Comparison of ENCODE assay signal across 21 mouse cellular contexts in the genomic region with DNA sequence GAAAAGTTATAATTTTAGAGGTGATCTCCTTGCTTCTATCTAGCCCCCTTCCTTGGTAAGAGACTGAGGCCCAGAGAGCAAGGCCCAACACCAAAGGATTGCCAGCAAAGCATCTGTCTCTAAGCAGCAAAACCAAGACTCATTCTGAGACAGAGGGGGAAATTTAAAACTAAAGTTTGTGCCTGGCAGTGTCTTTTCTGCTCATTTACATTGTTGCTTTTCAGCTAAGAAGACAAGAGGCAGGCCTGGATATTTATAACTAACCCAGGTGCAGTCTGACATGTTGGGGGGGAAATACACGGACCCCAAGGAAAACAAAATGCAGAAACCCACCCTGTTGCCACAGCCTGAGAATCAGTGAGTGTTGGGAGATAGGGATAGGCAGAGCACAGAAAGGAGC. TPM values are rescaled to one million over a fixed set of nuclear protein-coding genes. Genes with fewer than 3 reads are reported as not detected.
A peak's percentile ranks its signal among the peaks of the same experiment; 100 is the strongest.
DNase-seq lines count a peak whose midpoint lies in the region; ATAC-seq and TF ChIP-seq lines count a peak whose summit lies in the region.
"Had no signal": no experiment of that assay in that cellular context is flagged by ENCODE, and none has a peak within 500 bp of the region (broad histone marks: within the 10 kb centered on the region; RNA-seq: fewer than 3 reads in every experiment).

No protein-coding gene starts in this region.

- peak overlapping the region; percentile 6; the same call in 1 of the 2 replicates for H3K9ac ChIP-seq in CH12.LX (ENCODE audit: insufficient read depth, low read depth)
- no peak overlapping the region for H3K9ac ChIP-seq in hindbrain, embryonic 16.5 days (ENCODE audit: low read depth, low read length)

- ATAC-seq in hindbrain, embryonic 16.5 days, result no peak
- ATAC-seq: activated CD4-positive, CD25-positive, alpha-beta regulatory T cell, adult 4 months; CD4-positive, CD25-positive, alpha-beta regulatory T cell, adult 4 months; Patski had no signal

- peaks cover 25 to 62% of the 10 kb centered on the region in 2 experiments for H3K4me1 ChIP-seq in CH12.LX (ENCODE audit: control insufficient read depth in 1 of 2, insufficient read depth in 2 of 2)
- H3K4me1 ChIP-seq in hindbrain, embryonic 16.5 days (ENCODE audit: control insufficient read depth, insufficient read depth, low read depth, low read length), result peaks cover 16% of the 10 kb centered on the region

- H3K4me3 ChIP-seq in CH12.LX (replicated peaks in 1 of 3; ENCODE audit: low read depth in 2 of 3, low read length in 2 of 3, poor library complexity in 1 of 3), result no peak overlapping the region
- H3K4me3 ChIP-seq in hindbrain, embryonic 16.5 days (ENCODE audit: low read length), result no peak overlapping the region

- H3K36me3 ChIP-seq in CH12.LX (replicated peaks in 1 of 2; ENCODE audit: control insufficient read depth in 1 of 2, insufficient read depth in 1 of 2, low read length in 1 of 2), result no peaks in the 10 kb centered on the region
- no peaks in the 10 kb centered on the region for H3K36me3 ChIP-seq in hindbrain, embryonic 16.5 days (ENCODE audit: control insufficient read depth, insufficient read depth, low read length)
- H3K36me3 ChIP-seq: G1E had no signal

- TF ChIP-seq EP300 in CH12.LX (IDR thresholded peaks at IDR 0.05; ENCODE audit: low read length), result peak; percentile 78

- in situ Hi-C loops in CH12.LX (cut with MboI; ENCODE audit: low pct_ligation_motif_present, low pct_unique_long_range_greater_than_20kb, low sequenced_read_pairs), result no loop called here

- TF ChIP-seq RAD21 in CH12.LX (IDR thresholded peaks at IDR 0.05; ENCODE audit: low read depth, low read length), result no peak

- TF ChIP-seq POLR2A in CH12.LX (IDR thresholded peaks at IDR 0.05; ENCODE audit: low read depth, low read length), result no peak

- H3K27ac ChIP-seq in CH12.LX (ENCODE audit: insufficient read depth, low read depth), result peak overlapping the region; percentile 92
- H3K27ac ChIP-seq in hindbrain, embryonic 16.5 days (ENCODE audit: low read depth, low read length), result no peak overlapping the region

- peak overlapping the region; percentile 26; the same call in 1 of the 2 replicates for H3K4me2 ChIP-seq in CH12.LX (ENCODE audit: insufficient read depth, low read depth, poor library complexity, severe bottlenecking)
- no peak overlapping the region for H3K4me2 ChIP-seq in hindbrain, embryonic 16.5 days (ENCODE audit: low read length)

- dilution Hi-C loops in CH12.LX (cut with MboI; ENCODE audit: extremely low pct_ligation_motif_present, extremely low pct_unique_long_range_greater_than_20kb, low sequenced_read_pairs), result no loop called here

- peaks cover 11% of the 10 kb centered on the region for H3K9me3 ChIP-seq in CH12.LX (replicated peaks; ENCODE audit: low read length)
- no peaks in the 10 kb centered on the region for H3K9me3 ChIP-seq in hindbrain, embryonic 16.5 days (ENCODE audit: control insufficient read depth, low read length)

- DNase-seq in A20 (ENCODE audit: low read depth, low spot score), result peak; percentile 87
- DNase-seq in CH12.LX (ENCODE audit: extremely low read depth), result peak; percentile 42
- DNase-seq in thymus, postnatal 0 days (ENCODE audit: low spot score), result no peak
- DNase-seq: adrenal gland, adult 2 months; adrenal gland, adult 8-10 months; adrenal gland, postnatal 10 days; adrenal gland, postnatal 14 days; adrenal gland, postnatal 25 days; adrenal gland, postnatal 36 days; B cell, adult 2 months; cerebellum, adult 11 months; cerebellum, adult 11-12 months; cerebellum, adult 18-20 months; cerebellum, adult 2 months; cerebellum, adult 8-10 months had no signal

- 64% methylated on average over 1 of the region's 1 CpGs for WGBS in hindbrain, embryonic 16.5 days

- TF ChIP-seq CTCF in CH12.LX (conservative IDR thresholded peaks at IDR 0.05 in 1 of 2, IDR thresholded peaks at IDR 0.05 in 1 of 2; ENCODE audit: low read depth in 2 of 2, low read length in 2 of 2), result no peak

- H3K27me3 ChIP-seq in CH12.LX (replicated peaks), result peaks cover 17% of the 10 kb centered on the region
- H3K27me3 ChIP-seq in hindbrain, embryonic 16.5 days (replicated peaks; ENCODE audit: control insufficient read depth, insufficient read depth, low read length), result 0 out of 2 replicates have a peak, but pooled peaks cover 4% of the 10 kb centered on the region

- H3K79me2 ChIP-seq in CH12.LX (replicated peaks; ENCODE audit: control insufficient read depth, extremely low read depth, insufficient read depth, poor library complexity, severe bottlenecking), result peaks cover 19% of the 10 kb centered on the region

TF ChIP-seq in CH12.LX, 34 proteins besides CTCF, POLR2A, EP300 and RAD21:
- TF ChIP-seq IRF4 (IDR thresholded peaks at IDR 0.05; ENCODE audit: low read depth, low read length), result peak; percentile 88
- TF ChIP-seq SMC3 (IDR thresholded peaks at IDR 0.05; ENCODE audit: low read depth, low read length), result no peak
- TF ChIP-seq MEF2A (IDR thresholded peaks at IDR 0.05; ENCODE audit: borderline replicate concordance, low read depth, low read length), result peak; percentile 91
- TF ChIP-seq TBP (conservative IDR thresholded peaks at IDR 0.05; ENCODE audit: low read depth, low read length), result no peak
- no peak for TF ChIP-seq USF2 (conservative IDR thresholded peaks at IDR 0.05; ENCODE audit: low read depth, low read length)
- TF ChIP-seq MAZ (IDR thresholded peaks at IDR 0.05; ENCODE audit: low read depth, low read length), result no peak
- TF ChIP-seq MAX (IDR thresholded peaks at IDR 0.05; ENCODE audit: low read length), result peak; percentile 33; the same call in 1 of the 2 replicates
- TF ChIP-seq MAFK (IDR thresholded peaks at IDR 0.05; ENCODE audit: insufficient replicate concordance, low read length), result no peak; the same call in 1 of the 2 replicates
- TF ChIP-seq KAT2A (IDR thresholded peaks at IDR 0.05; ENCODE audit: insufficient replicate concordance, low read length), result no peak
- no peak; the same call in 1 of the 2 replicates for TF ChIP-seq ETS1 (conservative IDR thresholded peaks at IDR 0.05; ENCODE audit: low read depth, low read length)
- TF ChIP-seq USF1 (IDR thresholded peaks at IDR 0.05; ENCODE audit: low read depth, low read length), result no peak
- peak; percentile 83; the same call in 1 of the 2 replicates for TF ChIP-seq CHD1 (IDR thresholded peaks at IDR 0.05; ENCODE audit: low read depth, low read length)
- no peak for TF ChIP-seq ZC3H11A (IDR thresholded peaks at IDR 0.05; ENCODE audit: low read depth, low read length)
- TF ChIP-seq JUND (conservative IDR thresholded peaks at IDR 0.05; ENCODE audit: low read depth, low read length), result peak; percentile 79
- TF ChIP-seq UBTF (IDR thresholded peaks at IDR 0.05; ENCODE audit: low read depth, low read length), result no peak
- TF ChIP-seq MXI1 (IDR thresholded peaks at IDR 0.05; ENCODE audit: low read depth, low read length), result no peak
- TF ChIP-seq E2F4 (IDR thresholded peaks at IDR 0.05; ENCODE audit: insufficient replicate concordance, low read depth, low read length), result peak; percentile 67; the same call in 1 of the 2 replicates
- peak; percentile 35; the same call in 1 of the 2 replicates for TF ChIP-seq SIN3A (IDR thresholded peaks at IDR 0.05; ENCODE audit: low read length)
- TF ChIP-seq CHD2 (IDR thresholded peaks at IDR 0.05; ENCODE audit: low read length), result 0 out of 2 replicates have a peak, but pooled peaks have one; percentile 32
- peak; percentile 18; the same call in 1 of the 2 replicates for TF ChIP-seq HCFC1 (IDR thresholded peaks at IDR 0.05; ENCODE audit: low read depth, low read length)
- no peak for TF ChIP-seq POLR2AphosphoS2 (IDR thresholded peaks at IDR 0.05; ENCODE audit: low read depth, low read length)
- peak; percentile 41; the same call in 1 of the 2 replicates for TF ChIP-seq JUN (IDR thresholded peaks at IDR 0.05; ENCODE audit: insufficient read depth, low read depth, low read length)
- TF ChIP-seq ZKSCAN1 (IDR thresholded peaks at IDR 0.05; ENCODE audit: borderline replicate concordance, low read depth, low read length), result no peak
- 0 out of 2 replicates have a peak, but pooled peaks have one; percentile 15 for TF ChIP-seq NELFE (IDR thresholded peaks at IDR 0.05; ENCODE audit: low read depth, low read length)
- no peak for TF ChIP-seq GABPA (IDR thresholded peaks at IDR 0.05; ENCODE audit: insufficient replicate concordance, low read depth, low read length)
- TF ChIP-seq NRF1 (IDR thresholded peaks at IDR 0.05; ENCODE audit: low read depth, low read length), result no peak
- TF ChIP-seq BHLHE40 (IDR thresholded peaks at IDR 0.05; ENCODE audit: low read depth, low read length), result peak; percentile 40; the same call in 1 of the 2 replicates
- TF ChIP-seq MYC (IDR thresholded peaks at IDR 0.05; ENCODE audit: low read depth, low read length), result no peak; the same call in 1 of the 2 replicates
- 0 out of 2 replicates have a peak, but pooled peaks have one; percentile 53 for TF ChIP-seq RCOR1 (conservative IDR thresholded peaks at IDR 0.05; ENCODE audit: low read depth, low read length)
- TF ChIP-seq ZNF384 (IDR thresholded peaks at IDR 0.05; ENCODE audit: low read depth, low read length), result no peak
- TF ChIP-seq ELF1 (IDR thresholded peaks at IDR 0.05; ENCODE audit: low read depth, low read length), result no peak
- peak; percentile 93 for TF ChIP-seq TCF12 (IDR thresholded peaks at IDR 0.05; ENCODE audit: low read depth, low read length)
- no peak for TF ChIP-seq ZMIZ1 (IDR thresholded peaks at IDR 0.05; ENCODE audit: low read depth, low read length)
- TF ChIP-seq PAX5 (IDR thresholded peaks at IDR 0.05; ENCODE audit: low read length), result no peak
TF ChIP-seq in CH12.LX: peak in this region for 14.

RNA-seq across cellular contexts. Expression of gene Gnaz, which starts 2.6 kb away (rescaled TPM):
- total RNA-seq in CH12.LX (2012; rRNA removed) (36.9 and 49.9 TPM in 2 replicates), CH12.LX (2014; rRNA removed) (4.3 and 5.5 TPM in 2 replicates)
- polyA plus RNA-seq in CH12.LX (2012; ENCODE audit: insufficient read length, low read depth), result 2.7 TPM in 2 replicates
- 87.3 and 96.0 TPM in 2 replicates for polyA plus RNA-seq in hindbrain, embryonic 16.5 days (2015; fragmentation: Nextera tagmentation; extraction: Ambion mirVana)
- 0.06 and 0.30 TPM in 2 replicates for polyA plus RNA-seq in thymus, postnatal 0 days (2015; fragmentation: Nextera tagmentation; extraction: Ambion mirVana)
- total RNA-seq: MEL had no signal
- polyA plus RNA-seq: activated CD4-positive, CD25-positive, alpha-beta regulatory T cell, adult 4 months; CD4-positive, CD25-positive, alpha-beta regulatory T cell, adult 4 months had no signal

Comparison
In these comparisons a context has a peak if more than half of its experiments do, and no peak if none do; other contexts are left out.
1. RNA of gene Gnaz, which starts 2.6 kb away (polyA plus RNA-seq): 87.3 to 96.0 TPM in hindbrain, embryonic 16.5 days; 2.7 TPM in CH12.LX and 0.06 to 0.30 TPM in thymus, postnatal 0 days; every median in the first group is over 10 times any median in the second.